ENCODE assay signal across 33 mouse cellular contexts in the genomic region with DNA sequence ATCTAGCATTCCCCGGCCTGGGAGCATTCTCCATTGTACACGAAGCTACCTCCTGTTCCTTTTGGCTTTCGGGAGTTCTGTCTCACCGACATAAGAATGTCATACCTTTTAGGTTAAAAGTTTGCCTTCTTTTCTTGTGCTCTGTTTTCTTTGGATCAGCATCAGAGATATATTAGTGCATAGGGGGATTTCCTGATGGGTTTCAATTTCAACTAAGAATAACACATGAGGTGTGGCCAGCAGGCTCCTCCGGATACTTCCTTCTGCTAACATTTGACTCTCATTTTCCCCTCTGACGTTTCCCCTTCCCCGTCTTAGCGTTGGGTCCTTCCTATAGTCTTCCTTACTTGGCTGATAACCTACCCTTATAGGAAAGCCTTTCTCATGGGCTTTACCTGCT. TPM values are rescaled to one million over a fixed set of nuclear protein-coding genes. Genes with fewer than 3 reads are reported as not detected.
"Had no signal": no experiment of that assay in that cellular context is flagged by ENCODE, and none has a peak within 500 bp of the region (broad histone marks: within the 10 kb centered on the region; RNA-seq: fewer than 3 reads in every experiment).

No protein-coding gene starts in this region.

- H3K4me3 ChIP-seq: heart, embryonic 12.5 days; heart, embryonic 13.5 days; hindbrain, embryonic 10.5 days; hindbrain, embryonic 12.5 days; hindbrain, embryonic 13.5 days; hindbrain, embryonic 15.5 days; intestine, embryonic 15.5 days; kidney, embryonic 15.5 days; layer of hippocampus, adult 2 months; left cerebral cortex, adult 2 months had no signal

- H3K4me1 ChIP-seq: heart, embryonic 12.5 days; hindbrain, embryonic 12.5 days; hindbrain, embryonic 13.5 days; intestine, embryonic 15.5 days; kidney, embryonic 15.5 days had no signal

- H3K36me3 ChIP-seq: heart, embryonic 12.5 days; heart, embryonic 13.5 days; hindbrain, embryonic 10.5 days; hindbrain, embryonic 12.5 days; hindbrain, embryonic 13.5 days; hindbrain, embryonic 15.5 days; intestine, embryonic 15.5 days; kidney, embryonic 15.5 days had no signal

- H3K27me3 ChIP-seq: heart, embryonic 12.5 days; heart, embryonic 13.5 days; hindbrain, embryonic 12.5 days; hindbrain, embryonic 13.5 days; hindbrain, embryonic 15.5 days; intestine, embryonic 15.5 days had no signal

- DNase-seq: heart, postnatal 10 days; heart, postnatal 14 days; heart, postnatal 36 days; heart, postnatal 4 days; kidney, adult 11 months; kidney, adult 18-20 months; kidney, adult 2 months; kidney, adult 8-10 months; kidney, adult 9 months; kidney, postnatal 10 days; kidney, postnatal 14 days; kidney, postnatal 25 days; kidney, postnatal 36 days; kidney, postnatal 4 days; layer of hippocampus, adult 9-11 months; layer of hippocampus, postnatal 36 days had no signal

- H3K4me2 ChIP-seq: heart, embryonic 12.5 days; heart, embryonic 13.5 days; hindbrain, embryonic 12.5 days; hindbrain, embryonic 13.5 days; hindbrain, embryonic 14.5 days; hindbrain, embryonic 15.5 days; intestine, embryonic 15.5 days; kidney, embryonic 15.5 days had no signal

- H3K9me3 ChIP-seq: heart, embryonic 12.5 days; heart, embryonic 13.5 days; hindbrain, embryonic 10.5 days; hindbrain, embryonic 12.5 days; hindbrain, embryonic 13.5 days; hindbrain, embryonic 15.5 days; intestine, embryonic 15.5 days; kidney, embryonic 15.5 days had no signal

- H3K9ac ChIP-seq: heart, embryonic 12.5 days; heart, embryonic 13.5 days; hindbrain, embryonic 12.5 days; hindbrain, embryonic 13.5 days; hindbrain, embryonic 14.5 days; hindbrain, embryonic 15.5 days; intestine, embryonic 15.5 days; kidney, embryonic 15.5 days had no signal

- ATAC-seq: hindbrain, embryonic 16.5 days; hindbrain, postnatal 0 days; inflammation-experienced regulatory T-cells, adult 6 months; intestine, embryonic 15.5 days; intestine, embryonic 16.5 days; intestine, postnatal 0 days had no signal

- H3K27ac ChIP-seq: heart, embryonic 13.5 days; hindbrain, embryonic 10.5 days; hindbrain, embryonic 12.5 days; hindbrain, embryonic 13.5 days; hindbrain, embryonic 14.5 days; hindbrain, embryonic 15.5 days; hindbrain, postnatal 0 days; intestine, embryonic 15.5 days; kidney, embryonic 15.5 days; kidney, postnatal 0 days; layer of hippocampus, adult 2 months; left cerebral cortex, adult 2 months had no signal

RNA-seq across cellular contexts. Expression of gene Ltbp1, which starts 25.6 kb away (rescaled TPM):
- polyA plus RNA-seq: inflammation-experienced regulatory T-cells, adult 6 months had no signal
